26 mouse cellular contexts compared by ENCODE assay signal in the genomic region with DNA sequence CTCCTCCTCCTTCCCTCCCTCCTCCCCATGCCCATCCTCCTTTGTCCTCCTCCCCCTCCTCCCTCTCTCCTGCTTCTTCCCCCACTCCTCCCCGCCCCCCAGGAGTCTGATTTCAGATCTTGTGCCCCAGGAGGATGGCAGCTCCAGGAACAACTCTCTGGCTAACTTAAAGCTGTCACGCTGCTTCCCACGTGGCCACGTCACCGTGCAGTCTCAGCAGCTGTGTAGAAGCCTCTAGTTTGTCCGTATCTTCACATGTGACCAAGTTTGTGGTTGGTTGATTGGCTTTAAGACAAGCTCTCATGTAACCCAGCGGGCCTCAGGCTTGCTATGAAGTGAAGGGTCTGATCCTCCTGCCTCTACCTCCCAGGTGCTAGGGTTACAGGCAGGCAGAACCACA. TPM values are rescaled to one million over a fixed set of nuclear protein-coding genes. Genes with fewer than 3 reads are reported as not detected.
A peak's percentile ranks its signal among the peaks of the same experiment; 100 is the strongest.
DNase-seq lines count a peak whose midpoint lies in the region; TF ChIP-seq lines count a peak whose summit lies in the region.
"Had no signal": no experiment of that assay in that cellular context is flagged by ENCODE, and none has a peak within 500 bp of the region (broad histone marks: within the 10 kb centered on the region; RNA-seq: fewer than 3 reads in every experiment).

No protein-coding gene starts in this region.

- H3K4me1 ChIP-seq in CH12.LX (ENCODE audit: control insufficient read depth in 1 of 2, insufficient read depth in 2 of 2) = peaks cover 2 to 4% of the 10 kb centered on the region in 2 experiments; a peak in 1 of 4 replicates
- H3K4me1 ChIP-seq: embryonic facial prominence, embryonic 15.5 days; heart, embryonic 15.5 days; neural tube, embryonic 15.5 days had no signal

- H3K79me2 ChIP-seq in CH12.LX (replicated peaks; ENCODE audit: control insufficient read depth, extremely low read depth, insufficient read depth, poor library complexity, severe bottlenecking) = no peaks in the 10 kb centered on the region

- dilution Hi-C loops in CH12.LX (cut with MboI; ENCODE audit: extremely low pct_ligation_motif_present, extremely low pct_unique_long_range_greater_than_20kb, low sequenced_read_pairs) = no loop called here

- intact Hi-C loops in left cerebral cortex, postnatal 14 days (cut with DNase I) = no loop called here
- intact Hi-C loops in left cerebral cortex, postnatal 4 days (cut with DNase I) = no loop called here

- H3K9ac ChIP-seq in CH12.LX (ENCODE audit: insufficient read depth, low read depth) = no peak overlapping the region
- H3K9ac ChIP-seq: embryonic facial prominence, embryonic 15.5 days; forebrain, embryonic 13.5 days; heart, embryonic 15.5 days; lung, embryonic 14.5 days; neural tube, embryonic 15.5 days had no signal

- H3K4me2 ChIP-seq in CH12.LX (ENCODE audit: insufficient read depth, low read depth, poor library complexity, severe bottlenecking) = no peak overlapping the region
- H3K4me2 ChIP-seq: embryonic facial prominence, embryonic 15.5 days; forebrain, embryonic 13.5 days; heart, embryonic 15.5 days; liver, embryonic 11.5 days; lung, embryonic 14.5 days; neural tube, embryonic 15.5 days had no signal

- TF ChIP-seq RAD21 in CH12.LX (IDR thresholded peaks at IDR 0.05; ENCODE audit: low read depth, low read length) = no peak

- no peak for TF ChIP-seq CTCF in CH12.LX (conservative IDR thresholded peaks at IDR 0.05 in 1 of 2, IDR thresholded peaks at IDR 0.05 in 1 of 2; ENCODE audit: low read depth in 2 of 2, low read length in 2 of 2)

- DNase-seq in left cerebral cortex, postnatal 14 days (ENCODE audit: low spot score in 2 of 2) = peak; percentile 48 to 77
- DNase-seq in left cerebral cortex, postnatal 4 days = no peak
- DNase-seq in CH12.LX (ENCODE audit: extremely low read depth) (peak; percentile 27), ZHBTc4 (ENCODE audit: low read depth, low spot score) (peak; percentile 32)
- peak; percentile 31 for DNase-seq in mesoderm, embryonic 11.5 days (ENCODE audit: low read depth, low spot score)
- DNase-seq in adrenal gland, postnatal 14 days = no peak
- no peak for DNase-seq in urinary bladder, adult 2 months (ENCODE audit: low spot score)
- no peak for DNase-seq in layer of hippocampus, postnatal 25 days (ENCODE audit: extremely low spot score in 1 of 2, low spot score in 1 of 2)
- DNase-seq: adrenal gland, adult 2 months; cerebellum, adult 9-11 months; gastrocnemius, adult 2 months; heart, adult 11 months; lung, embryonic 14.5 days; thymus, adult 18-20 months had no signal

- peaks cover 46% of the 10 kb centered on the region for H3K27me3 ChIP-seq in CH12.LX (replicated peaks)
- H3K27me3 ChIP-seq: forebrain, embryonic 13.5 days had no signal

- TF ChIP-seq POLR2A in CH12.LX (IDR thresholded peaks at IDR 0.05; ENCODE audit: low read depth, low read length) = no peak

- no peaks in the 10 kb centered on the region for H3K9me3 ChIP-seq in CH12.LX (replicated peaks; ENCODE audit: low read length)
- H3K9me3 ChIP-seq: embryonic facial prominence, embryonic 15.5 days; forebrain, embryonic 13.5 days; heart, embryonic 15.5 days; neural tube, embryonic 15.5 days had no signal

- no peak overlapping the region for H3K27ac ChIP-seq in CH12.LX (ENCODE audit: insufficient read depth, low read depth)
- H3K27ac ChIP-seq: embryonic facial prominence, embryonic 15.5 days; forebrain, embryonic 13.5 days; gastrocnemius, adult 2 months; heart, embryonic 15.5 days; layer of hippocampus, adult 2 months; macrophage; neural tube, embryonic 15.5 days had no signal

- in situ Hi-C loops in CH12.LX (cut with MboI; ENCODE audit: low pct_ligation_motif_present, low pct_unique_long_range_greater_than_20kb, low sequenced_read_pairs) = no loop called here

- TF ChIP-seq EP300 in CH12.LX (IDR thresholded peaks at IDR 0.05; ENCODE audit: low read length) = no peak

- H3K36me3 ChIP-seq in CH12.LX (replicated peaks in 1 of 2; ENCODE audit: control insufficient read depth in 1 of 2, insufficient read depth in 1 of 2, low read length in 1 of 2) = no peaks in the 10 kb centered on the region
- H3K36me3 ChIP-seq: embryonic facial prominence, embryonic 15.5 days; heart, embryonic 15.5 days; neural tube, embryonic 15.5 days had no signal

- no peak overlapping the region for H3K4me3 ChIP-seq in CH12.LX (replicated peaks in 1 of 3; ENCODE audit: low read depth in 2 of 3, low read length in 2 of 3, poor library complexity in 1 of 3)
- H3K4me3 ChIP-seq: embryonic facial prominence, embryonic 15.5 days; forebrain, embryonic 13.5 days; gastrocnemius, adult 2 months; heart, embryonic 15.5 days; layer of hippocampus, adult 2 months; neural tube, embryonic 15.5 days had no signal

TF ChIP-seq in CH12.LX, 34 proteins besides CTCF, POLR2A, EP300 and RAD21:
- TF ChIP-seq BHLHE40 (IDR thresholded peaks at IDR 0.05; ENCODE audit: low read depth, low read length) = peak; percentile 35; the same call in 1 of the 2 replicates
- TF ChIP-seq RCOR1 (conservative IDR thresholded peaks at IDR 0.05; ENCODE audit: low read depth, low read length) = no peak

RNA-seq across cellular contexts. Expression of gene Sppl2c, which starts 7.2 kb away (rescaled TPM):
- not detected for total RNA-seq in left cerebral cortex, postnatal 14 days (2021)
- not detected for total RNA-seq in left cerebral cortex, postnatal 4 days (2021)
- total RNA-seq in CH12.LX (2012; rRNA removed) = not detected in 2 replicates
- not detected in 2 replicates for total RNA-seq in CH12.LX (2014; rRNA removed)
- polyA plus RNA-seq in CH12.LX (2012; ENCODE audit: insufficient read length, low read depth) = not detected in 2 replicates
- total RNA-seq in adrenal gland, postnatal 14 days (2021) = not detected in 2 replicates
- polyA plus RNA-seq in urinary bladder, adult 2 months (2012; rRNA removed) = not detected in 2 replicates
- total RNA-seq in layer of hippocampus, postnatal 25 days (2021) = not detected
- total RNA-seq: adrenal gland, adult 2 months; gastrocnemius, adult 2 months; layer of hippocampus, adult 2 months; left cerebral cortex, postnatal 10 days; monocyte, adult 5-6 weeks had no signal
- polyA plus RNA-seq: adrenal gland, adult 2 months; embryonic facial prominence, embryonic 15.5 days; forebrain, embryonic 13.5 days; heart, embryonic 15.5 days; hindbrain, embryonic 11.5 days; intestine, embryonic 14.5 days; kidney, embryonic 16.5 days; liver, embryonic 11.5 days; lung, embryonic 14.5 days; macrophage; neural tube, embryonic 15.5 days had no signal

RNA-seq across cellular contexts. Expression of gene Crhr1, which starts 46.2 kb away (rescaled TPM):
- total RNA-seq in left cerebral cortex, postnatal 14 days (2021) = 10 to 100 TPM; 40.3 to 45.1 TPM
- 10 to 100 TPM; 23.8 to 26.0 TPM for total RNA-seq in left cerebral cortex, postnatal 4 days (2021)
- not detected in 2 replicates for total RNA-seq in CH12.LX (2012; rRNA removed)
- not detected in 2 replicates for total RNA-seq in CH12.LX (2014; rRNA removed)
- polyA plus RNA-seq in CH12.LX (2012; ENCODE audit: insufficient read length, low read depth) = not detected in 2 replicates
- 0.15 TPM in 1 of 2 replicates, not detected in the other for total RNA-seq in adrenal gland, postnatal 14 days (2021)
- 0.04 and 0.08 TPM in 2 replicates for polyA plus RNA-seq in urinary bladder, adult 2 months (2012; rRNA removed)
- total RNA-seq in layer of hippocampus, postnatal 25 days (2021) = 1 to 10 TPM; 6.4 to 6.8 TPM
- total RNA-seq: adrenal gland, adult 2 months; gastrocnemius, adult 2 months; monocyte, adult 5-6 weeks had no signal
- polyA plus RNA-seq: heart, embryonic 15.5 days; liver, embryonic 11.5 days; lung, embryonic 14.5 days; macrophage had no signal

RNA-seq across cellular contexts. Expression of gene Mapt, which starts 52.3 kb away (rescaled TPM):
- total RNA-seq in left cerebral cortex, postnatal 14 days (2021) = 100 to 1,000 TPM; 324 to 330 TPM
- total RNA-seq in left cerebral cortex, postnatal 4 days (2021) = 1,000 to 10,000 TPM; 1,229 to 1,264 TPM
- total RNA-seq in CH12.LX (2012; rRNA removed) (0.29 and 0.64 TPM in 2 replicates), CH12.LX (2014; rRNA removed) (0.18 and 0.21 TPM in 2 replicates)
- 1.7 TPM in 2 replicates for polyA plus RNA-seq in CH12.LX (2012; ENCODE audit: insufficient read length, low read depth)
- total RNA-seq in adrenal gland, postnatal 14 days (2021) = 72.8 and 74.8 TPM in 2 replicates
- polyA plus RNA-seq in urinary bladder, adult 2 months (2012; rRNA removed) = 1.5 and 2.7 TPM in 2 replicates
- 100 to 1,000 TPM; 275 to 302 TPM for total RNA-seq in layer of hippocampus, postnatal 25 days (2021)
- polyA plus RNA-seq: macrophage had no signal

Comparison
In these comparisons a context has a peak if more than half of its experiments do, and no peak if none do; other contexts are left out.
1. DNase-seq: peak in left cerebral cortex, postnatal 14 days (2 of 2), CH12.LX (single experiment), ZHBTc4 (single experiment) and mesoderm, embryonic 11.5 days (single experiment); none in left cerebral cortex, postnatal 4 days (single experiment), adrenal gland, postnatal 14 days (single experiment), urinary bladder, adult 2 months (single experiment) and layer of hippocampus, postnatal 25 days (0 of 2).
2. RNA of gene Mapt, which starts 52.3 kb away (total RNA-seq): 1,229 to 1,264 TPM in left cerebral cortex, postnatal 4 days, 324 to 330 TPM in left cerebral cortex, postnatal 14 days, 275 to 302 TPM in layer of hippocampus, postnatal 25 days and 72.8 to 74.8 TPM in adrenal gland, postnatal 14 days; 0.18 to 0.64 TPM in CH12.LX; every median in the first group is over 10 times any median in the second.